Mouse (Mus musculus) liver, embryonic 14.5 days (tissue): ENCODE results near the gene Pop7.

Experiments
- CTCF ChIP-seq: IDR thresholded peaks from 2 replicates; pipeline ENCODE4 v1.5.1; 2016; ENCODE audit warnings: antibody characterized with exemption, low read depth, control low read depth
- EP300 ChIP-seq: IDR thresholded peaks from 2 replicates; pipeline ENCODE4 v1.6.1; 2016; ENCODE audit warnings: antibody characterized with exemption, low read depth

GRCm38 (mm10) chr5:137472252-137472904, 29.9 kb downstream of the Pop7 start:
- TF ChIP-seq CTCF = no peak
- no peak for TF ChIP-seq EP300
